Mouse (Mus musculus): ENCODE data around the gene Rps3a1. TPM values are rescaled to one million over a fixed set of nuclear protein-coding genes. Genes with fewer than 3 reads are reported as not detected.

Rps3a1 gene
- polyA plus RNA-seq, 1 experiment from 2014 or later = 713 TPM

Other genes starting within 250 kb of the Rps3a1 start
- gene Sh3d19, start 171.6 kb downstream of the Rps3a1 start, polyA plus RNA-seq (2015; fragmentation: Nextera tagmentation; extraction: Ambion mirVana) = 8.7 and 9.6 TPM in 2 replicates
- not detected in 2 replicates for gene Prss48, start 140.2 kb downstream of the Rps3a1 start, polyA plus RNA-seq (2015; fragmentation: Nextera tagmentation; extraction: Ambion mirVana)
- gene Lrba, start 82.0 kb upstream of the Rps3a1 start, polyA plus RNA-seq (2015; fragmentation: Nextera tagmentation; extraction: Ambion mirVana) = 2.2 and 2.3 TPM in 2 replicates

Measured in forebrain, embryonic 15.5 days (tissue).